Mouse (Mus musculus) kidney, postnatal 0 days (tissue): ENCODE data around the gene Gm14214. TPM values are rescaled to one million over a fixed set of nuclear protein-coding genes. Genes with fewer than 3 reads are reported as not detected.

Experiments used
- ATAC-seq: fragments of 200-750 bp; cut with Nextera tagmentation; replicated peaks from 2 replicates; pipeline ENCODE4 v1.8.0; 2017; ENCODE audit warnings: low read depth, moderate number of reproducible peaks, moderate TSS enrichment, moderate library complexity; ENCODE audit not compliant: low FRiP score
- DNase-seq: peaks from one replicate; pipeline ENCODE4 v3.0.0-alpha.2; 2016; ENCODE audit warnings: low spot score
- H3K27ac ChIP-seq: fragments of 300-500 bp; sonication (generic); 2 replicates; pipeline ENCODE4 v1.5.1; 2014; ENCODE audit warnings: mild to moderate bottlenecking
- H3K27me3 ChIP-seq: fragments of 300-500 bp; sonication (generic); 2 replicates; pipeline ENCODE4 v1.6.1; 2014; ENCODE audit warnings: low read length, mixed read lengths; ENCODE audit not compliant: insufficient read depth
- H3K36me3 ChIP-seq: fragments of 300-500 bp; sonication (generic); 2 replicates; pipeline ENCODE4 v1.6.1; 2014; ENCODE audit warnings: low read length, mixed read lengths; ENCODE audit not compliant: insufficient read depth
- H3K4me1 ChIP-seq: fragments of 300-500 bp; sonication (generic); replicated peaks from 2 replicates; pipeline ENCODE4 v1.6.1; 2014; ENCODE audit warnings: antibody characterized with exemption, low read length, mixed read lengths; ENCODE audit not compliant: insufficient read depth
- H3K4me2 ChIP-seq: fragments of 300-500 bp; sonication (generic); 2 replicates; pipeline ENCODE4 v1.6.1; 2014; ENCODE audit warnings: mild to moderate bottlenecking, low read length, moderate library complexity, mixed read lengths
- H3K4me3 ChIP-seq: fragments of 300-500 bp; sonication (generic); replicated peaks from 2 replicates; pipeline ENCODE4 v1.5.1; 2014; ENCODE audit warnings: low read depth, low read length
- H3K9ac ChIP-seq: fragments of 300-500 bp; sonication (generic); 2 replicates; pipeline ENCODE4 v1.6.1; 2014; ENCODE audit warnings: low read depth, low read length
- H3K9me3 ChIP-seq: fragments of 300-500 bp; sonication (generic); replicated peaks from 2 replicates; pipeline ENCODE4 v1.6.1; 2016; ENCODE audit warnings: low read length, inconsistent platforms, mixed read lengths
- CTCF ChIP-seq: IDR thresholded peaks from 2 replicates; pipeline ENCODE4 v1.5.1; 2016; ENCODE audit warnings: antibody characterized with exemption, low read depth, mild to moderate bottlenecking, moderate library complexity
- WGBS: fragments of 180-500 bp; shearing (Covaris S2); extraction: QIAGEN DNeasy Blood & Tissue Kit; methylation state at CpG from one replicate; pipeline ENCODE4 v1.1.7; 2014; 5-methylcytosine and 5-hydroxymethylcytosine counted together
- polyA plus RNA-seq: library from polyadenylated mRNA; unstranded; fragments of >200 nt; fragmentation: Nextera tagmentation; extraction: Ambion mirVana; gene quantifications from 2 replicates; pipeline ENCODE4 v1.2.1, GENCODE M21; 2015

Gm14214 gene
- polyA plus RNA-seq, 1 experiment from 2014 or later, result not detected

DNA sequence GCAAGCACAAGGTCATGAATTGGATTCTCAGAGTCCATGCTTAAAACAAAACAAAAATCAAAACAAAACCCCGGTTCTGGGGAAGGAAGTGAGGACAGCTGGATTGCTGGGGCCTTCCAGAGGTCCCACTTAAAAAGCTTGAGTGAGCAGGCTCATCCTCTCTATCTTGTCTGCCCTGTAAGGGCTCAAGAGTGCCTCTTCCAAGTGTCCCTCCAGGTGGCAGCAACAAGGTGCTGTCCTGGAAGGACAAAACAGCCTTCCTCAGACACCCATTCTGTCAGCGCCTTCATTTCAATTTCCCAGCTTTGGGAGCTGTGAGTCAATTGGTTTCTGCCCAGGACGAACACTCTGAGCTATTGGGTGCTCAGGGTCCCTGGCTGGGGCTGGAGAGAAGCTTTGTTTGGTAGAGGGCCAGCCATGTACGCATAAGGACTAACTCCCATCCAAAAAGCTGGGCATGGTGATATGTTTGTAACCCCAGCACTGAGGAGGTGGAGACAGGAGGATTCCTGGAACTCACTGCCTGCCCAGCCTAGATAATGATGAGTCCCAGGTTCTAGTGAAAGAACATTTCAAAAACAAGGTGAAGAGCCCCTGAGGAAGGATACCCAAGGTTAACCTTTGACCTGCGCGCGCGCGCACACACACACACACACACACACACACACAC is 4.9 kb downstream of the Gm14214 start:
- DNase-seq (peak; percentile 29), ATAC-seq (no peak)
- TF ChIP-seq CTCF, result peak; percentile 46; the same call in 1 of the 2 replicates
- H3K9me3 ChIP-seq, result no peaks in the 10 kb centered on the region
- no peaks in the 10 kb centered on the region for H3K36me3 ChIP-seq
- H3K9ac ChIP-seq, result no peak overlapping the region
- no peaks in the 10 kb centered on the region for H3K27me3 ChIP-seq
- no peak overlapping the region for H3K4me3 ChIP-seq
- no peak overlapping the region for H3K4me2 ChIP-seq
- no peak overlapping the region for H3K27ac ChIP-seq
- 80% methylated on average over 9 of the region's 9 CpGs for WGBS
- no peaks in the 10 kb centered on the region for H3K4me1 ChIP-seq

DNA sequence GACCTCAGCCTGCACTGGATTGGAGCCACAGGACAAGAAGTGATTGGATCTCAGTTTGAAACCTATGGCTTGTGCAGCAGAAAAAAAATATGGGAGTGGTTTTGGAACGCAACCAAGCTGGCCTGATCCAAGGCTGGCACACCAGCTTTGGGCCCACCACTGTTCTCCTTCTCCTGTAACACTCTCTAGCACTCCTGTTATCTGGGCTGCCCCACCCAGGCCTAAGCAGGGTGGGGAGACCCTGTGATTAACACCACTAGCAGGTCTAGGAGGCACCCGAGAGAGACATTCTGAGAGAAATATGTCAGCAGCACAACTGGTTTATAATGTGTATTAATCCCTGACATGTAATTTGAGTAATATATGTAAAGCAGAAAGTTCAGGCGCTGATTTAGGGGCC is 6.6 kb downstream of the Gm14214 start:
- Histone ChIP-seq H3K9me3 (no peaks in the 10 kb centered on the region), H3K4me1 (no peaks in the 10 kb centered on the region), H3K27me3 (no peaks in the 10 kb centered on the region), H3K27ac (no peak overlapping the region), H3K36me3 (no peaks in the 10 kb centered on the region), H3K4me2 (no peak overlapping the region), H3K9ac (no peak overlapping the region), H3K4me3 (no peak overlapping the region)
- 65% methylated on average over 3 of the region's 3 CpGs for WGBS
- TF ChIP-seq CTCF, result no peak
- DNase-seq (no peak), ATAC-seq (no peak)

DNA sequence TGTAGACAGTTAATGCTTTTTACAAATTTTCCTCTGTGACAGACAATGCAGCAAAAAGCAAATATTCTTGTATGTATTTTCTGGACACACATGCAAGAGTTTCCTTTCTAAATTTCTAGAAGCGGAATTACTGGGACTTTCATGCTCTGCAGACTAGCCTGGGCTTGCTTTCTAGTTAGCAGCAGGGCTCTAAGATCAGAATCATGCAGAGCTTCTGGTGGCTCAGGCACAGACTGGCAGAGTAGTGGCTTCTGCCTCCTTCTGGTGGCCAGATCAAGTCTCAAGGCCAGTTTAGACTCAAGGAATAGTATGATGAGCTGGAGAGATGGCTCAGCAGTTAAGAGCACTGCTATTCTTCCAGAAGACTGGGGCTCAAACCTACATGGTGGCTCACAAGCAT is 11.4 kb downstream of the Gm14214 start:
- Histone ChIP-seq H3K4me3 (no peak overlapping the region), H3K27ac (no peak overlapping the region), H3K4me2 (no peak overlapping the region), H3K9ac (no peak overlapping the region), H3K9me3 (no peaks in the 10 kb centered on the region), H3K27me3 (no peaks in the 10 kb centered on the region), H3K36me3 (no peaks in the 10 kb centered on the region), H3K4me1 (no peaks in the 10 kb centered on the region)
- WGBS, result 98% methylated on average over 1 of the region's 1 CpGs
- no peak for DNase-seq
- no peak for TF ChIP-seq CTCF
- no peak for ATAC-seq

DNA sequence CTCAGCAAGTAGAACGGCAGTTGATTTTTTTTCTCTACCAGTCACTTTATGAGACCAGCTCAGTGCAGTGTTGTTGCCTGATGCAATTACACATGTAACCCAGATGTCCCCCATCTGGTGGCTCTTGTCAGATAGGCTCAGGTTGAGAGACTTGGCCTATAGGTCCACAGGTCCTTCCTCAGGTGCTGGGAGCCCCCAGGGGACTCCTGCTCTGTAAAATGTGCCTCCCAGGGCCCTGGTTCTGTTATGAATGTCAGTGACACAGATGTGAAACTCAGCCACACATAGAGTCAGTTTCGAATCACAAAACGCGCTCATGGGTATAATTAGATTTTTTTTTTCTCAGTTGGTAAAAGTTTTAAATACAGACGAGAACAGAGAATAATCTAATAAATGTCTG is 12.1 kb downstream of the Gm14214 start:
- TF ChIP-seq CTCF, result no peak
- WGBS, result 85% methylated on average over 5 of the region's 5 CpGs

DNA sequence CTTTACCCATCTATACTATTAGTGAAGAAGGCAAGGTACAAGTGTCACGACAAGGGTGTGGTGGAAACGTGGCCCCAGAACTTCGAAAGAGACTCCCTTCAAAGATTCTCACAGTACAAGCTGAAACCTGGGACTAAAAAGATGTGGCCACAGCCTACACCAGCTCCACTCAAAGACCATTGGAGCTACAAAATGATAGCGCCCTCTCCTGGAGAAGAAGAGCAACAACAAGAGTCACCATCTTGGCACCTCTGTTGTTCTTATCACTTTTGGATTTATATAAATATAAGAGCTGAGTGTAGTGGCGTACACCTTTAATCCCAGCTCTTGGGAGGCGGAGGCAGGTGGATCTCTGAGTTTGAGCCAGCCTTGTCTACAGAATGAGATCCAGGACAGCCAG is 14.0 kb downstream of the Gm14214 start:
- Histone ChIP-seq H3K9me3 (no peaks in the 10 kb centered on the region), H3K9ac (no peak overlapping the region), H3K36me3 (no peaks in the 10 kb centered on the region), H3K4me1 (no peaks in the 10 kb centered on the region), H3K27me3 (no peaks in the 10 kb centered on the region), H3K27ac (no peak overlapping the region), H3K4me2 (no peak overlapping the region), H3K4me3 (no peak overlapping the region)
- peak; percentile 66 for TF ChIP-seq CTCF
- 66% methylated on average over 6 of the region's 6 CpGs for WGBS
- DNase-seq (peak; percentile 57), ATAC-seq (no peak)

More for the DNA sequence above, 12.1 kb downstream of the Gm14214 start:
- Histone ChIP-seq H3K36me3 (no peaks in the 10 kb centered on the region), H3K9me3 (no peaks in the 10 kb centered on the region), H3K4me1 (no peaks in the 10 kb centered on the region), H3K9ac (no peak overlapping the region), H3K27me3 (no peaks in the 10 kb centered on the region), H3K4me2 (no peak overlapping the region), H3K4me3 (no peak overlapping the region), H3K27ac (no peak overlapping the region)
- ATAC-seq (no peak), DNase-seq (no peak)

DNA sequence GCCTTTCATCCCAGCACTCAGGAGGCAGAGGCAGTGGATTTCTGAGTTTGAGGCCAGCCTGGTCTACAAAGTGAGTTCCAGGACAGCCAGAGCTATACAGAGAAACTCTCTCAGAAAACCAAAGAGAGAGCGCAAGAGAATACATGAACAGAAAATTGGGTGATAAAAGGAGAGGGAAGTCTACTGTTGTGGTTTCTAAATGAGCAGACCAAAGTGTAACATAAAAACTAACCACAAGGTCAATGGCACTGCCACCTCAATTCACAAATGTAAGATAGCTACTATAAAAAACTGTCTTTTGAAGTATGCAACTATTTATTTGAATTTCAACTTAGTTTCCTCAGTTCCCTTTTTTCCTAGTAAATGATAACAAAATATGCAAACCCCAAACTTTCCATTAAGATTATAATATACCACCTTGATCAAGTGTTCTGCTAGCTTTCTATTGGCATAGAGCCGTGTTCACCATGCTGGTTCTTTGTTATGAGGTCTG is 15.7 kb downstream of the Gm14214 start:
- Histone ChIP-seq H3K9me3 (no peaks in the 10 kb centered on the region), H3K27ac (no peak overlapping the region), H3K9ac (no peak overlapping the region), H3K4me2 (no peak overlapping the region), H3K36me3 (no peaks in the 10 kb centered on the region), H3K27me3 (no peaks in the 10 kb centered on the region), H3K4me3 (no peak overlapping the region), H3K4me1 (peaks cover 7% of the 10 kb centered on the region; the same call in 1 of the 2 replicates)
- ATAC-seq, result no peak
- WGBS, result 93% methylated on average over 2 of the region's 2 CpGs
- no peak for TF ChIP-seq CTCF
- DNase-seq, result no peak

DNA sequence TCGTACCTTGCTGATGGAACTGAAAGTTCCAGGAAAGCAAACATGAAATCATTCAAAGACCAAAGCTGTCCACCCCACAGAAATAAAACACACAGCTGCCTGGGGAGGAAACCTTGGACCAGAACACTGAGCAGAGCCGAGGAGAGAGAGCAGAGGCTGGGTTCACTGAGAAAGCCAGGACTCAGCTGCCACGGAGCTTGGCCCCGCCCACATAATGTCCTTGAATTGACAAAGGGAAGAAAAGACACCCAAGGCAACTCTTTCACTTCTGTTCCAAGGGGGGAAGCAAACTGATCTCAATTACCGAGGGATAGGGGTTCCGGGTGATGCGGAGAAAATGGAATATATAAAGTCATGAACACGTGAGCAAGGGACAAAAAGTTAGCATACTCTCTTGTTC is 17.9 kb downstream of the Gm14214 start:
- ATAC-seq (no peak), DNase-seq (no peak)
- Histone ChIP-seq H3K36me3 (no peaks in the 10 kb centered on the region), H3K27ac (no peak overlapping the region), H3K4me3 (no peak overlapping the region), H3K27me3 (no peaks in the 10 kb centered on the region), H3K4me2 (no peak overlapping the region), H3K9ac (no peak overlapping the region), H3K9me3 (no peaks in the 10 kb centered on the region), H3K4me1 (peaks cover 9% of the 10 kb centered on the region; the same call in 1 of the 2 replicates)
- 57% methylated on average over 8 of the region's 8 CpGs for WGBS
- TF ChIP-seq CTCF, result no peak
